In the genomic region with DNA sequence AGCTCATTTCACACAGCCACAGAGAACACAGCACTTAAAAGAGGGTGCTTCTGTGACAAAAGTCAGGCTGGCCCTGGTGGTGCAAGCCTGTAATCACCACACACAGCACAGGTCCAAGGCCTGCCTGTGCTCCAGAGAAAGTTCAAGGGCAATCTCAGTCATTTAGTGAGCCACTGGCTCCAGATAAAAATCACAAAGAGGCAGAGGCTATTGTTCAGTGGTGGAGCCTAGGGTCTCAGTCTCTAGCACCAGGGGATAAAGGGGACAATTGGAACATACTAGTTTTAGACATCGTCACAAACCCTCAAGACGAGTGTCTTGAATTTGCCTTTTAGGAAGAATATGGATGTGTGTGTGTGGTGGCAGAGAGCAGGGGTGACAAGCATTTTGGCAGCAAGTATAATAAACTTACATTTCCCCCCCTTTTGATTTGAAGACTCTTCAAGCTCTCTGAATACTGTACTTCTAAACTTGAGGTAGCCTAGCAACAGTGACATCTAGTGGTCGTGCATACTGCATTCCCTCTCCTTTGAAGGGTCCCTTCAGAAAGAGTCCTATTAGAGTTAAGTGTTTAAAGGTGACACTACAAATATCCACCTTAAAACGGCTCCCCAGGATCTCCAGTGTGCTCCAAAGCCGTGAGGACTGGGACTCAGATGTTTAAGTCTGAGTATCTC, we compare ENCODE assay signal across 8 mouse cellular contexts. TPM values are rescaled to one million over a fixed set of nuclear protein-coding genes. Genes with fewer than 3 reads are reported as not detected.
A peak's percentile ranks its signal among the peaks of the same experiment; 100 is the strongest.
DNase-seq lines count a peak whose midpoint lies in the region; ATAC-seq and TF ChIP-seq lines count a peak whose summit lies in the region.

No protein-coding gene starts in this region.

- no peak overlapping the region for H3K4me3 ChIP-seq in heart, embryonic 12.5 days
- no peak overlapping the region for H3K4me3 ChIP-seq in layer of hippocampus, adult 2 months

- DNase-seq in heart, adult 11 months: peak; percentile 68
- peak; percentile 75 for DNase-seq in adipocyte (ENCODE audit: low spot score)
- peak; percentile 71 for DNase-seq in embryo, embryonic 11 days
- DNase-seq in heart, postnatal 36 days: peak; percentile 34 to 43
- peak; percentile 21 to 44 for DNase-seq in layer of hippocampus, adult 2 months (ENCODE audit: low spot score in 2 of 2)
- peak; percentile 71 for DNase-seq in lung, postnatal 36 days
- peak; percentile 19 for DNase-seq in right cerebral cortex, postnatal 25 days

- H3K9me3 ChIP-seq in heart, embryonic 12.5 days (replicated peaks): no peaks in the 10 kb centered on the region

- intact Hi-C loops in heart, postnatal 36 days (cut with DNase I): loop anchor here (2.0 to 10.0 kb wide), 2 partner anchors 908 to 1270 kb away; no protein-coding TSS in a partner anchor

- peak; percentile 88 for TF ChIP-seq CTCF in layer of hippocampus, adult 2 months (conservative IDR thresholded peaks at IDR 0.05)

- no peak overlapping the region for H3K4me2 ChIP-seq in heart, embryonic 12.5 days

- no peaks in the 10 kb centered on the region for H3K27me3 ChIP-seq in heart, embryonic 12.5 days (replicated peaks)

- no peaks in the 10 kb centered on the region for H3K4me1 ChIP-seq in heart, embryonic 12.5 days (replicated peaks)

- no peaks in the 10 kb centered on the region for H3K36me3 ChIP-seq in heart, embryonic 12.5 days

- WGBS in heart, embryonic 12.5 days: 35% methylated on average over 5 of the region's 5 CpGs

- ATAC-seq in heart, embryonic 12.5 days (ENCODE audit: insufficient number of reproducible peaks, low FRiP score): no peak

- no peak overlapping the region for H3K27ac ChIP-seq in heart, embryonic 12.5 days (ENCODE audit: poor library complexity, severe bottlenecking)
- H3K27ac ChIP-seq in layer of hippocampus, adult 2 months: no peak overlapping the region

- no peak overlapping the region for H3K9ac ChIP-seq in heart, embryonic 12.5 days

RNA-seq across cellular contexts. Expression of a gene that starts 33.1 kb away (rescaled TPM):
- polyA plus RNA-seq in heart, embryonic 12.5 days (2016; fragmentation: Nextera tagmentation; extraction: Ambion mirVana): 0.98 and 1.5 TPM in 2 replicates
- under 1 TPM; 0.19 TPM for total RNA-seq in heart, postnatal 36 days (2021)
- 1 to 10 TPM; 4.3 to 6.1 TPM for total RNA-seq in layer of hippocampus, adult 2 months (2021)

RNA-seq across cellular contexts. Expression of a gene that starts 40.8 kb away (rescaled TPM):
- polyA plus RNA-seq in heart, embryonic 12.5 days (2016; fragmentation: Nextera tagmentation; extraction: Ambion mirVana): 4.7 and 5.2 TPM in 2 replicates
- 1 to 10 TPM; 3.2 to 4.9 TPM for total RNA-seq in heart, postnatal 36 days (2021)
- 1 to 10 TPM; 6.4 to 6.9 TPM for total RNA-seq in layer of hippocampus, adult 2 months (2021)

RNA-seq across cellular contexts. Expression of a gene that starts 51.9 kb away (rescaled TPM):
- 0.14 TPM in 1 of 2 replicates, not detected in the other for polyA plus RNA-seq in heart, embryonic 12.5 days (2016; fragmentation: Nextera tagmentation; extraction: Ambion mirVana)
- not detected for total RNA-seq in heart, postnatal 36 days (2021)
- total RNA-seq in layer of hippocampus, adult 2 months (2021): 1 to 10 TPM; 7.5 to 8.5 TPM

Comparison
In these comparisons a context has a peak if more than half of its experiments do, and no peak if none do; other contexts are left out.
1. DNase-seq: peak in every context shown above with its lines; median percentile 75 in adipocyte; 71 in embryo, embryonic 11 days; 71 in lung, postnatal 36 days; 68 in heart, adult 11 months; 38 in heart, postnatal 36 days; 32 in layer of hippocampus, adult 2 months; 19 in right cerebral cortex, postnatal 25 days.
2. RNA of a gene that starts 33.1 kb away (total RNA-seq): 4.3 to 6.1 TPM in layer of hippocampus, adult 2 months; 0.19 TPM in heart, postnatal 36 days; every median in the first group is over 4 times any median in the second.
3. RNA of a gene that starts 51.9 kb away (total RNA-seq): 7.5 to 8.5 TPM in layer of hippocampus, adult 2 months; not detected in heart, postnatal 36 days; every median in the first group is over 4 times any median in the second.